Mouse (Mus musculus) C2C12 (cell line): ENCODE data around the gene Sall2.

ENCODE experiments used
- CEBPB ChIP-seq: IDR thresholded peaks from one replicate; pipeline ENCODE4 v1.6.1; 2011; ENCODE audit warnings: low read depth, mild to moderate bottlenecking, control low read depth, moderate library complexity
- MAX ChIP-seq: IDR thresholded peaks from one replicate; pipeline ENCODE4 v1.6.1; 2011; ENCODE audit warnings: mild to moderate bottlenecking, control low read depth

DNA sequence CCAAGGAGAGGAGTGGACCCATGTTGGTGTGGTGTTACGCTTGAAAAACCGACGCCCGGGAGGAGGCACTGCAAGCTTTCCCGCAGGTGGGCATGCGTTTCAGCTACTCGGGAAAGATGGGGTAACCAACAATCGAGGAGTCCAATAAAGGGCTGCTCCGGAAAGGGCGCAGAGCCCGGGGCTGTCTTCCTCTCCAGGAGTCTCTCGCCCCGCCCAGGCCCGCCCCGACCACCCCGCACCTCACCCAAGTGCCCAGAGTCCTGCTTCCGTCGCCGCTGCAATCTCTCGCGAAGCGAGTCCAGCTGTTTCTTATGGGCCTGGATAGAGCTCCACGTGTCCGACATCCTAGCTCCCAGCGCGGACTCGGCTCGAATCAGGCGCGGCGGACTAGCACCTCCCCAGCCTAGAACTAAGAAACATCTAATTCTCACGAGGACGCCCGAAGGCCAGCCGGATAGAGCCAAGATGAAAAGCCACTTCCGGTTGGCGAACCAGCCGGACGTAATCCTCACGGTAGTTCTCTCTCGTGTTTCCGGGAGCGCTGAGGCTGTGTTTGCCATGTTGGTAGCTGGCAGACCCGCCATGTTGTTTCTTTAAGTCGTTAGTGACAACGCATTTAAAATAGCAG is 23.8 kb downstream of the Sall2 start, which contains the start of gene Mettl3:
- TF ChIP-seq CEBPB = no peak
- TF ChIP-seq MAX = peak; percentile 84
